Mouse (Mus musculus) adrenal gland, postnatal 36 days (tissue): Measurements from ENCODE around the gene Frmd6. TPM values are rescaled to one million over a fixed set of nuclear protein-coding genes. Genes with fewer than 3 reads are reported as not detected.

Experiments
- DNase-seq, 2 experiments: peaks; one replicate each; pipeline ENCODE4 v3.0.0; 2021; ENCODE audit warnings: mixed read lengths in 1 of 2
- total RNA-seq, 2 experiments: library from RNA; stranded (reverse); gene quantifications; 2 replicates each; pipeline ENCODE4 v1.2.3; 2021

Gene Frmd6
- total RNA-seq, 2 experiments from 2014 or later = 53.2 to 139 TPM

DNA sequence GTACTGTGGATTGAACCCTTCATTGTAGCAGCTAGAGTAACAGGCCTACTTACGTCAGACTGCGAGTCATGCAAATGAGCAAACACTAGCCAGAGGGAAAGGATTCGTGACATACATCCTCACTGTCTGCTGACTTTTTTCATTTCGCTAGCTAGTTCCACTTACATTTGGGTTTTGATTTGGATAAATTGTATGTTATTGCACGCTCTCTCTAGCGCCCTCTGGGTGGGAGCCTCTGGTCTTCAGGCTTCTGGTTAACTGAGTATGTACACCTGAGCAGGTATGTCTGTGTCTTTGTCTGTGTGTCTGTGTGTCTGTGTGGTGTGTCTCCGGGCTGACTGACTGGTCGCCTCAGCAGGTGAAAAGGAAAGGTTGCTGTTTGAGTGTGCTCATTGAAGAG lies 72.1 kb downstream of the Frmd6 start:
- no peak for DNase-seq

DNA sequence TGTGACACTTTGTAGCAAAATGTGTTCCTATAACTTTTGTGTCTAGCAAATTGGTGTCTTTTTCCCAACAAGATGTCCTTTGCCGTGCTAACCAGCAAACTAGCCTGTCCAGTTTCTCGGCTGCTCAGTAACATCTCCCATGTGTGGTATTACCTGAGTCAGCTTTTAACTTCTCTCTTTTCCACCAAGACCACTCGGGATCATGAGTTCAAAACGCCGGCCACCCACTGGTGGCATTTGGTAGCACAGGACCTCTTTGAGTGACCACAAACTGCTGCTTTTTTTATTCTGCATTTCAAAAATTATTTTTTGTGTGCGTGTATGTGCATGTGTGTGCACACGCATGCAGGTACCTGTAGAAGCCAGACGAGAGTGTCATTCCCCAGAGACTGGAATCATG lies 73.1 kb downstream of the Frmd6 start:
- DNase-seq = no peak

DNA sequence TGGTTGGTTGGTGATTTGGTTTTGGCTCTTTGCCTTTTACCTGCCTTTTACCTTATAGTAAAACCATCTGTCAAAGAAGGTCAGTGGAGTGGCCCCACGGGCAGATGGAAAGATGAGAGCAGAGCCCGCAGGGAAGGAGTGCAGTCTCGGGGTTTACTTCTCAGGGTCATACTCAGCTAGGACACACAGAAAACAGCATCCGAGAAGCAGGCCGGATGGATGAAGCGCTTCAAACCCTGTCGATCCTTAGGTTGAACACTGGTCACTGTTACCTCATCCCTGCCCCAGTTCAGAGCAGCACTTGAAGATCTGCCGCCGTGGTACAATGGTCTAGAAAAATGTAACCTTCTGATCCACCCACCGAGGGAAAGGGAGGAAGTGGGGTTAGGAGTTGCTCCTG lies 79.2 kb downstream of the Frmd6 start:
- no peak for DNase-seq

DNA sequence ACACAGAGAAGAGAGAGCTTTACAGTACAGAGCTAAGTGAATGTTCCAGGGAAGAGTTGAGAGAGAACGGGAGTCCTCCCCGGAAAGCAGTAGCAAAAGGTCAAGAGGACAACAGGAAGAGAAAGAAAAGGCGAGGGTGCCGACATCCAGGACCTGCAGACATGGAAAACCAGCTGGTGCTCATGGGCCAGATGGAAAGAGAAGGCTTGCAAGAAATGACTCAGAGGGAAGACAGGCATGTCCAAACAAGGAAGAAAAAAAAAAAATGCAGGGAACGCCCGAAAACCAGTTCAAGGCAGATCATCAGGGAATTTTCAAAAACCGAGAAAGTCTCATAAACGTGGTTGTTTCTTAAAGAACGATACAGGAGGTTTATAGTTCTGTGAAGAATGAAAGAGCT lies 81.6 kb downstream of the Frmd6 start:
- DNase-seq = no peak

DNA sequence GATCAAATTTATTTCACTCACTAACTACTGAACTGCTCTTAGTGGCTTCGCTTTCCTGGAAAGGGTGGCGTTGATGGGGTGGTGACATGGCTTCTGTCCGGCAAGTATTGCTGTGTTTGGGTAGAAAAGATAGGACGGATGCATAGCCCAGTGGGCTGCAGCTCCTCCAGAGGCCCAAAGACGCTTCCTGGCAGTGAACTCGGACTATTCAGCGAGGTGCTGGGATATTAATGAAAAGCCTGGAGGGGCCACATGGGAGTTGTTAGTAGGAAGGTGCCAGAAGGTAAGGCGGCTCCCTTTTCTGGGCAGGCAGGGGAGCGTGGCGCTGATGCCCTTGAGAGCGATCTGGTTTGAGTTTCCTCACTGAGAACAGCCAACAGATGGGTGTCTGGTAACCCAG lies 82.3 kb downstream of the Frmd6 start:
- no peak for DNase-seq

DNA sequence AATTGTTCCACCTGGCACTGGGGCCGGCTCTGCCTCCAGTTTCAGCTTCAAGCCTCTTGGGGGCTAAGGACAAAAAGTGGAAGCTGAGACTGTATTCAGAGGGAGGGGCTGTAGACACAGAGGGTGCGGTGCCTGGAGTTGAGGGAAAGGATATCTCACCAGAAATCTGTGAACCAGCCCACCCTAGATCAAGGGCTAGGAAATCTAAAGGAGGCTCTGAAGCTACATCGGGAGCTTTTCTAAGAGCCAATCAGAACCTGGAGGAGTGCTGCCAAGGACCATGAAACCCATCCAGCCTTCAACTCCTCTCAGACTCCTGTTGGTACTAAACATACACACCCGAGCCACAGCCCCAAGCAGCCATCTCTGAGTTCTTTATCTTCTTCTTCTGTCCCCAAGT lies 82.8 kb downstream of the Frmd6 start:
- no peak for DNase-seq

DNA sequence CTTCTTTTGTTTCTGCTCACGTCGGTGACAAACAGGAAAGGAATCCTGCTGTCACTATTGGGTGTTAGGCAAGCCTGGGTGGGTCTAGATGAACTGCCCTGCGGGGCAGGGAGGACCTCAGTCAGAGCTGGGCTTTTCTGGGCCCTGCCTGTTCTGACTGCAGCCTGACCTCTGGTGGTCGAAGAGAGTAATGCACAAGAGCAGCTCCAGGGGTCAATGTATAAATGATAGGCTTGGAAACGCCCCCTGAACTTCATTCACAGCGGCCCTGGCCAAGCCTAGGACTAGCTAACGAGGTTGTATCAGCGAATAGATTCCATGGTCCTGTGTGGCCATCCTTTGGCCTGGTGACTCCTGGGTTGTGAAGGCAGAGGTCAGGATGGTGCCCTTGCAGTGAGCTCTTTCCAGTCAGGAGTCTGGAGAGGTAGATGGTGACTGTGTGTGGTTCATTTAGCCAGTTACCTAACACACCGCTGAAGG lies 85.0 kb downstream of the Frmd6 start:
- peak; percentile 82 to 85 for DNase-seq

DNA sequence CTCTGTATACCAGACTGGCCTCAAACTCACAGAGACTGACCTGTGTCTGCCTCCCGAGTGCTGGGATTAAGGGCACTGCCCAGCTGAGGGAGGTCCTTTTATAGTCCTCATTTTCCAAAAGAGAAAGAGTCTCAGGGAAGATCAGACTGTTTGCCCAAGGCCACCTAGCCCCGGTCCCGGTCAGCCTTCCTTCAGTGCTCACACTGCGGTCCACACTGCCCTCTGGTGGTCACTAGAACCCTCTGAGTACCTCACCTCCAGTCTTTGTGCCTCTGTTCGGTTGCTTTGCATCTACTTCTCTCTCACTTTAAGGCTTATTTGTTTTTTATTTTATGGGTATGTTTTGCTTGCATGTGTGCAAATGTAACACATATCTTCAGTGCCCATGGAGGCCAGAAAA lies 85.7 kb downstream of the Frmd6 start:
- DNase-seq = peak; percentile 88 to 91

DNA sequence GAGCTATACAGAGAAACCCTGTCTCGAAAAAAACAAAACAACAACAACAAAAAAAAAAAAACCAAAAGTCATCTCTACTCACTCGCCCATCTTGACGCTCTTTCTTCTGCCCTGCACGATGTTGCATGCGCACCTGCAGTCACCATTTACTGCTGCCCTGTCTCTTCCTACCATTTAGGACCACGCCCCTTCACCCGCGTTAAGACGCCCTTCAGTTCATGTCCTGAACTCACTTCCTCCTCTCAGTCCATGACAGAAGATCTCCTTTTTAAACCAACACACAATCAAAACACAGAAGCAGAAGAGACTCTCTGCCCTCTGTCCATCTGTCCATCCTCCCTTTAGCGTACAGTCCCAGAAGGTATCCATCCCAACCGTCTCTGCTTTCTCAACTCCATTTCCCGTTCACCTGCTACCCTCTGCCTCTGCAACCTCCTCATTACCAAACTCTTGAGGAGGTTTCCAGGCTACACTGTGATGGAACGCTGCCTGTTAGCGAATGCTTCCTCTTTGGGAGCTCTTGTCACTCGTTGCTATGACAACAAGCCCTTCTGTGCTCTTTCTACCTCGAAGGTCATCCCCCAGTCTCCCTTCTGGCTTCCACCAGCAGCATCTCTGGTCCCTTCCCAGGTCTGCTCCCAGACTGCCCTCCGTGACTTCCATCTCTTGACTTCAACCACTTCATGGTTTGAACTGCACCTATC lies 86.5 kb downstream of the Frmd6 start:
- no peak for DNase-seq

DNA sequence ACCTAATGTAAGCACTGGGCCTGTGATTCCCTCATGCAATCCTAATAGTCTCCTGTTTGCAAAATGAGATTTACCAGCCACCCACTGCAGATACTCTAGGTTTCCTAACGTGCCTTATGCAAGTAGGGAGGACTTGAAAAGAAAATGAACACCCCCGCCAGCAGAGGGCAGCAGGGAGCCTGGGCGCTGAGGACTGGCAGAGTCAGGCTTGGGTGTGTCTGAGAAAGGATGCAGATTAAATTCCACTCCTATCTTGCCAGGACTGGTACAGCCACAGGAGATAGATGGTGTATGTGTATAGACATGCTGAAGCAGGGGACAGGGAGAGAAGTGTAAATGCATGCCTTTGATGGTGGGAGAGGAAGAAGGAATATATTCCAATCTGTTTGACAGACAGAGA lies 88.1 kb downstream of the Frmd6 start:
- peak; percentile 84 to 88 for DNase-seq

DNA sequence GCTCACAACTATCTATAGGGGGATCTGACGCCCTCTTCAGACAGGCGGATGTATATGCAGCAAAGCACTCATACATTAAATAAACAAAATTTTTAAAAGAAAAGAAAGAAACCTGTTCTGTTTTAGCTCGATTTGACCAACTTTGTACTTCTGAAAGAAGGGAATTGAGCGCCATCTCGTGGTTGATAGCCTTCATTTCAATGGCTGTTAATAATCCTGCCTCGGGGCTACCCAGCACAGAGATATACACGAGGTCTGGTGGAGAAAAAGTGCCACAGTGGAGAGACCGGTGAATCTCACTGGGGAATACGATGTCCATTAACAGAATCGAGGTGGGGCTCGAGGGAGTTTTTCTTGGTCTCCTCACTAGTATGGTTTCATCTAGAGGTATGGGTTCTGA lies 89.1 kb downstream of the Frmd6 start:
- DNase-seq = peak; percentile 35 to 54

DNA sequence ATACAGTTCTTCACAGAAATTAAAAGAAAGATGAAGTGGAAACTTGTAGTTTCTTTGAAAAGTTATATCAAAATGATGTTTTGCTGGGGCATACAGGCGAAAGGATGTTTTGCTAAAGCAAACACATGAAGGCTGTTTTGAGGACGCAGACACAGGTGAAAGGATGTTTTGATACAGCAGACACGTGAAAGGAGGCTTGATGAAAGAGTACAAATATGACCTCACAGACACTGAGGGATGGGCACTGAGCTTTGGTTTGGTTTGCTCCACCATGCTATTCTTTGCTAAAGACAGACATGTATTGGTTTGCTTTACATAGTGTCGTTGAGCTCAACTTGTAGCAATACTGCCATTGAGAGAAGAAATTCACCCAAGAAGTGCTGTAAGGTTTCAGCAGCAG lies 104.5 kb downstream of the Frmd6 start:
- DNase-seq = no peak

DNA sequence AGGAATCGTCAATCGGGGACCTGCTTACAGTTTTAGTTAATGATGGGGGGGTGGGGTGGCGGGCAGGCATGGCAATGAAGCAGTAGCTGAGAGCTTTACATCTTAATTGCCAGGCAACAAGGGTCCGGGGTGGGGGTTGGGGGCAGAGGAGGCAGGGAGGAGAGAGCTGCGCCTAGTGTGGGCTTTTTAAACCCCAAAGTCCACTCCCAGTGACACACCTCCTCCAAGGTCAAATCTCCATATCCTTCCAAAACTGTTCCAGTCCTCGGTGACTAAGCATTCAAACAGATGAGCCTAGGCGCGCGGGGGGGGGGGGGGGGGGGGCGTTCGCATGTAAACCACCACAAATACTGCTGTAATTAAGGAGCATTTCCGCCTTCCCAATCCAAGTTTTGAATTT lies 111.8 kb downstream of the Frmd6 start:
- DNase-seq = peak in 1 of 2 experiments; percentile 26

DNA sequence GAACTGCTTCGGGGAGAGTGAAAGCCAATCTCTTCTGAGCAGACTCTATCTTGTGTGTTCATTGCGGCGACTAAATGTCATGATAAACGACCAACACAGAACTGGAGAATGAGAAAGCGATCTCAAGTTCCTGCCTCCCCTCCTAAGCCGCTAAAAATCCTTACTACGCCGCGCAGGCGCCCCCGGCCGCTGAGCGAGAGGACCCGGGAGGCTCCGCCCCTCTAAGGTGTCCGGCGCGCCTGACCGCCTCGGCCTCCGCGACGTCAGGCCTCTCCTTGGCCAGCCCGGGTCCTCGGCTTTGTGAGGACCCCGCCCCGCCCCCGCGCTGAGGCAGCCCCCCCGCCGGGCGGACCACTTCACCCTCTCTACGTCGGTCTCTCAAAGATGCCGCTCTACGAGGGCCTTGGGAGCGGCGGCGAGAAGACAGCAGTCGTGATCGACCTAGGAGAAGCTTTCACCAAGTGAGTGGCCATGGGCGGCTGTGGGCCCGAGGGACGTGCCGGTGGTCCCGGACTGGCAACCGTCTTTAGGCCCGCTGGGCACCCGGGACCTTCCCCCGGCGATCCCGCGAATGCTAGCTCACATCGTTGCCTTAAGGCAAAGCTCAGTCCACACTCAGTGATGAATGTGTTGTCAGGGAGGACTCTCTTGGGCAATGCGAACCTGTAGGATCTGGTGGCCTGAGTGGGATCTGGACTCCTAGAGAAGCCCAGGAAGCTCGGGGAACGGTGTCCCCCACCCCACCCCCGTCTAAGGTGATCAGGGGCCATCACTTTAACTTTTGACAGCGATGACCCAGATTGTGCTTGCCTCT lies 112.5 kb downstream of the Frmd6 start, which contains the start of gene Actr10:
Gene Actr10, plus strand, starts transcription at position 287 of the 814 bp plus-strand sequence.
- DNase-seq = peak; percentile 94 to 95

DNA sequence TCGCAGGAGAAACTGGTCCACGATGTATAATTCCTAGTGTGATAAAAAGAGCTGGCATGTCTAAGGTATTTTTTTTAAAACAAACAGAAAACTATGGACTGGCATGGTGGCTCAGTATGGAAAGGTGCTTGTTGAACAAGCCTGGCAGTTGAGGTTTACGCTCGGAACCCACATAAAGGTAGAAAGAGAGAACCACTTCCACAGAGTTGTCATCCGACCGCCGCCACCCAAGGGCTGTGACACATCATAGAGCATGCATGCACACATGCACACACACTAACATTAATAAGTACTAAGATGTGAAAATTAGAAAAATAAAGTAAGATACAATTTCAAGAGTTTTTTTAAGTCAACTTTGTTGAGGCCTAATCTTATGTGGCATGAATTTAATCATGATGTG lies 115.5 kb downstream of the Frmd6 start:
- DNase-seq = no peak

DNA sequence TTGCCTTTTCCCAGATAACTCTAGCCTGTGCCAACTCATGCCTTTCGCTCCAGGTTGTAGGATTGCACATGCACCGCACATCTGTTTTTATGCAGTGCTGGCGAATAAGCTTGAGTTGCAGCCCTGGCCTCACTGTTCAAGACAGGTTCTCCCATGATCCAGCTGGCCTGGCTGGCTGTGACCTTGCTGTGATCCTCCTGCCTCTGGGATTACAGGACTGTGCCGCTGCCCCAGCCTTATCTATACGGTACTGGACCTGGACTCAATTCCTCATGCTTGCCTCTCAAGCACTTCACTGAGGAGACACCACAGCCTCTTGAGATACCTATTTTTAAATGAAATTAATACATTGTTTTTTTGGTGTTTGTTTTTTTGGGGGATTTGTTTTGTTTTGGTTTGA lies 118.9 kb downstream of the Frmd6 start:
- DNase-seq = no peak

DNA sequence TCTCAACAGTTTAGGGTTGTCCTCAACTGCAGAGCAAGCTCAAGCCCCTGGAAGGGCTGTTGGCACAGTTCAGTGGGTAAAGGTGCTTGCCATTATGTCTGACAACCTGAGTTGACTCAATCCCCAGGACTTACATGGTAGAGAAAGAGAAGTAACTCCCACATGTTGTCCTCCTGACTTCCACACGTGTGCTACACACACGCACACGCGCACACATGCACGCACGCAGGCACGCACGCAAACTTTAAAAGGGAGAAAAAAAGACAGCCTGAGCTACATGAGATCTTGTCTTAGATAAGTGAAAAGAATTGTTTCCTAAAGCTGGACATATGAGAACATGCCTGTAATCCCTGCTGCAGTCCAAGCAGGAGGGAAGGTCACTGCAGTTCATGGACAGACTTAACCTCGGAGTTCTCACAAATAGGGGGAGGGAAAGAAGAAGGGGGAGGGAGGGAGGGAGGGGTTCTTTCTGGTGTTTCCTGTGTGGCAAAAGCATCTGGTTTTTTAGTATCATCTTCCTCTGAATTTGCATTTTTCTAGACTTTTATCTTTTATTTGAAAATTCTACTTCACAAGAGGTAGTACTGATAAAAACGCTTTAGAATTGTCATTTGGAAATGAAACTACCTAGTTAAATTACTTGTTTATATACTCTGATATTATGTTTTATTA lies 121.4 kb downstream of the Frmd6 start:
- DNase-seq = no peak

Other genes starting within 250 kb of the Frmd6 start
- 100 to 1,000 TPM; 205 to 206 TPM for gene Actr10, start 112.3 kb downstream of the Frmd6 start, total RNA-seq
- 100 to 1,000 TPM; 366 to 395 TPM for gene Psma3, start 149.1 kb downstream of the Frmd6 start, total RNA-seq
- 10 to 100 TPM; 21.2 to 22.3 TPM for gene Arid4a, start 190.5 kb downstream of the Frmd6 start, total RNA-seq